Mouse (Mus musculus) intestine, postnatal 0 days (tissue): ENCODE data around the gene Cdc20. TPM values are rescaled to one million over a fixed set of nuclear protein-coding genes. Genes with fewer than 3 reads are reported as not detected.

Source experiments
- ATAC-seq: fragments of 200-750 bp; cut with Nextera tagmentation; 2 replicates; pipeline ENCODE4 v1.8.0; 2017; ENCODE audit warnings: mild to moderate bottlenecking, moderate TSS enrichment, moderate library complexity
- H3K27ac ChIP-seq: fragments of 300-500 bp; sonication (generic); 2 replicates; pipeline ENCODE4 v1.5.1; 2014; ENCODE audit warnings: mild to moderate bottlenecking, low read depth, low read length, moderate library complexity
- H3K27me3 ChIP-seq: fragments of 300-500 bp; sonication (generic); replicated peaks from 2 replicates; pipeline ENCODE4 v1.6.1; 2014; ENCODE audit warnings: low read length, mixed read lengths; ENCODE audit not compliant: control insufficient read depth, insufficient read depth
- H3K36me3 ChIP-seq: fragments of 300-500 bp; sonication (generic); 2 replicates; pipeline ENCODE4 v1.6.1; 2014; ENCODE audit warnings: mild to moderate bottlenecking, moderate library complexity; ENCODE audit not compliant: control insufficient read depth, insufficient read depth
- H3K4me1 ChIP-seq: fragments of 300-500 bp; sonication (generic); replicated peaks from 2 replicates; pipeline ENCODE4 v1.6.1; 2014; ENCODE audit warnings: antibody characterized with exemption, low read length, mixed read lengths; ENCODE audit not compliant: control insufficient read depth, insufficient read depth
- H3K4me2 ChIP-seq: fragments of 300-500 bp; sonication (generic); replicated peaks from 2 replicates; pipeline ENCODE4 v1.6.1; 2014; ENCODE audit warnings: low read depth, mild to moderate bottlenecking, moderate library complexity
- H3K4me3 ChIP-seq: fragments of 300-500 bp; sonication (generic); 2 replicates; pipeline ENCODE4 v1.5.1; 2014; ENCODE audit warnings: low read depth, low read length
- H3K9ac ChIP-seq: fragments of 300-500 bp; sonication (generic); 2 replicates; pipeline ENCODE4 v1.6.1; 2014; ENCODE audit warnings: mild to moderate bottlenecking, low read depth, low read length
- H3K9me3 ChIP-seq: fragments of 300-500 bp; sonication (generic); 2 replicates; pipeline ENCODE4 v1.6.1; 2016; ENCODE audit warnings: mixed run types; ENCODE audit not compliant: control insufficient read depth
- CTCF ChIP-seq: sonication (generic); IDR thresholded peaks from 2 replicates; pipeline ENCODE4 v1.5.1; 2016; ENCODE audit warnings: low read depth, mild to moderate bottlenecking, control low read depth, antibody characterized with exemption, moderate library complexity
- WGBS: fragments of 180-500 bp; shearing (Covaris S2); extraction: QIAGEN DNeasy Blood & Tissue Kit; methylation state at CpG from one replicate; pipeline ENCODE4 v1.1.7; 2014; 5-methylcytosine and 5-hydroxymethylcytosine counted together
- polyA plus RNA-seq: library from polyadenylated mRNA; unstranded; fragments of >200 nt; fragmentation: Nextera tagmentation; extraction: Ambion mirVana; gene quantifications from 2 replicates; pipeline ENCODE4 v1.2.1, GENCODE M21; 2015

The Cdc20 gene
- polyA plus RNA-seq, 1 experiment from 2014 or later, result 42.7 TPM

- Histone ChIP-seq H3K9ac (no peak overlapping the region), H3K36me3 (peaks cover 35% of the 10 kb centered on the region), H3K27me3 (no peaks in the 10 kb centered on the region), H3K9me3 (no peaks in the 10 kb centered on the region), H3K27ac (no peak overlapping the region), H3K4me3 (no peak overlapping the region), H3K4me2 (no peak overlapping the region), H3K4me1 (peaks cover 4% of the 10 kb centered on the region; the same call in 1 of the 2 replicates)
- TF ChIP-seq CTCF, result no peak
- ATAC-seq, result no peak
- 86% methylated on average over 5 of the region's 5 CpGs for WGBS
Measured at GRCm38 (mm10) chr4:118410871-118411270, 26.3 kb downstream of the Cdc20 start.

- H3K9ac ChIP-seq, result peak within 1 kb of the TSS; percentile 82
- ATAC-seq, result peak; percentile 96
- H3K27me3 ChIP-seq, result no peaks in the 10 kb centered on the region
- peaks cover 26% of the 10 kb centered on the region for H3K36me3 ChIP-seq
- H3K4me3 ChIP-seq, result peak within 1 kb of the TSS; percentile 83
- peak within 1 kb of the TSS; percentile 73 for H3K27ac ChIP-seq
- no peak for TF ChIP-seq CTCF
- peaks cover 4% of the 10 kb centered on the region; the same call in 1 of the 2 replicates for H3K4me1 ChIP-seq
- peak within 1 kb of the TSS; percentile 81 for H3K4me2 ChIP-seq
- no peaks in the 10 kb centered on the region for H3K9me3 ChIP-seq
- under 1% methylated on average over 53 of the region's 53 CpGs for WGBS
Measured at GRCm38 (mm10) chr4:118409142-118409900, 27.8 kb downstream of the Cdc20 start, which contains the start of the genes Szt2 and Med8. Gene Szt2, minus strand, starts transcription at chr4:118409273. Gene Med8, plus strand, starts transcription at chr4:118409337.

- H3K4me2 ChIP-seq, result no peak overlapping the region
- H3K27ac ChIP-seq, result no peak overlapping the region
- ATAC-seq, result no peak
- 92% methylated on average over 12 of the region's 12 CpGs for WGBS
- no peaks in the 10 kb centered on the region for H3K27me3 ChIP-seq
- H3K9me3 ChIP-seq, result no peaks in the 10 kb centered on the region
- no peak for TF ChIP-seq CTCF
- H3K9ac ChIP-seq, result no peak overlapping the region
- no peaks in the 10 kb centered on the region for H3K4me1 ChIP-seq
- H3K4me3 ChIP-seq, result no peak overlapping the region
- peaks cover 60% of the 10 kb centered on the region for H3K36me3 ChIP-seq
Measured at GRCm38 (mm10) chr4:118402701-118403100, 34.5 kb downstream of the Cdc20 start.

GRCm38 (mm10) chr4:118401918-118402317, 35.2 kb downstream of the Cdc20 start:
- no peaks in the 10 kb centered on the region for H3K9me3 ChIP-seq
- no peak overlapping the region for H3K4me2 ChIP-seq
- no peak overlapping the region for H3K4me3 ChIP-seq
- H3K27me3 ChIP-seq, result no peaks in the 10 kb centered on the region
- H3K9ac ChIP-seq, result no peak overlapping the region
- no peak for TF ChIP-seq CTCF
- no peaks in the 10 kb centered on the region for H3K4me1 ChIP-seq
- H3K27ac ChIP-seq, result no peak overlapping the region
- no peak for ATAC-seq
- H3K36me3 ChIP-seq, result peaks cover 66% of the 10 kb centered on the region
- 84% methylated on average over 5 of the region's 5 CpGs for WGBS

GRCm38 (mm10) chr4:118401421-118401820, 35.7 kb downstream of the Cdc20 start:
- no peak for ATAC-seq
- H3K27ac ChIP-seq, result no peak overlapping the region
- no peaks in the 10 kb centered on the region for H3K27me3 ChIP-seq
- H3K9ac ChIP-seq, result no peak overlapping the region
- H3K9me3 ChIP-seq, result no peaks in the 10 kb centered on the region
- no peak overlapping the region for H3K4me3 ChIP-seq
- H3K4me2 ChIP-seq, result no peak overlapping the region
- no peak for TF ChIP-seq CTCF
- 87% methylated on average over 3 of the region's 3 CpGs for WGBS
- peaks cover 71% of the 10 kb centered on the region for H3K36me3 ChIP-seq
- no peaks in the 10 kb centered on the region for H3K4me1 ChIP-seq

- TF ChIP-seq CTCF, result no peak
- no peak for ATAC-seq
- no peaks in the 10 kb centered on the region for H3K27me3 ChIP-seq
- no peak overlapping the region for H3K4me3 ChIP-seq
- no peak overlapping the region for H3K27ac ChIP-seq
- WGBS, result 93% methylated on average over 6 of the region's 6 CpGs
- no peak overlapping the region for H3K9ac ChIP-seq
- H3K36me3 ChIP-seq, result peaks cover 76% of the 10 kb centered on the region
- no peaks in the 10 kb centered on the region for H3K4me1 ChIP-seq
- no peaks in the 10 kb centered on the region for H3K9me3 ChIP-seq
- no peak overlapping the region for H3K4me2 ChIP-seq
Measured at GRCm38 (mm10) chr4:118398400-118398799, 38.8 kb downstream of the Cdc20 start.
